Mouse (Mus musculus) heart, embryonic 16.5 days (tissue): ENCODE results near the gene Stoml1. TPM values are rescaled to one million over a fixed set of nuclear protein-coding genes. Genes with fewer than 3 reads are reported as not detected.

Experiments
- ATAC-seq: fragments of 200-750 bp; cut with Nextera tagmentation; replicated peaks from 2 replicates; pipeline ENCODE4 v1.8.0; 2017; ENCODE audit warnings: moderate number of reproducible peaks; ENCODE audit not compliant: insufficient read depth, low FRiP score; ENCODE audit errors: extremely low read depth
- H3K27ac ChIP-seq: fragments of 300-500 bp; sonication (generic); 2 replicates; pipeline ENCODE4 v1.5.1; 2014; ENCODE audit warnings: mild to moderate bottlenecking, low read length, control low read depth, moderate library complexity
- H3K27me3 ChIP-seq: fragments of 300-500 bp; sonication (generic); 2 replicates; pipeline ENCODE4 v1.6.1; 2014; ENCODE audit warnings: low read length, mixed read lengths; ENCODE audit not compliant: control insufficient read depth, insufficient read depth
- H3K36me3 ChIP-seq: fragments of 300-500 bp; sonication (generic); 2 replicates; pipeline ENCODE4 v1.6.1; 2014; ENCODE audit not compliant: control insufficient read depth, insufficient read depth
- H3K4me1 ChIP-seq: fragments of 300-500 bp; sonication (generic); 2 replicates; pipeline ENCODE4 v1.6.1; 2014; ENCODE audit warnings: low read length, mixed read lengths; ENCODE audit not compliant: control insufficient read depth, insufficient read depth
- H3K4me2 ChIP-seq: fragments of 300-500 bp; sonication (generic); 2 replicates; pipeline ENCODE4 v1.6.1; 2014; ENCODE audit warnings: low read depth, mild to moderate bottlenecking, control low read depth, low read length
- H3K4me3 ChIP-seq: fragments of 300-500 bp; sonication (generic); 2 replicates; pipeline ENCODE4 v1.5.1; 2014; ENCODE audit warnings: mild to moderate bottlenecking, control low read depth, low read length
- H3K9ac ChIP-seq: fragments of 300-500 bp; sonication (generic); 2 replicates; pipeline ENCODE4 v1.6.1; 2014; ENCODE audit warnings: low read length, control low read depth
- H3K9me3 ChIP-seq: fragments of 300-500 bp; sonication (generic); replicated peaks from 2 replicates; pipeline ENCODE4 v1.6.1; 2016; ENCODE audit warnings: low read length; ENCODE audit not compliant: control insufficient read depth
- WGBS: fragments of 180-500 bp; shearing (Covaris S2); extraction: QIAGEN DNeasy Blood & Tissue Kit; methylation state at CpG from one replicate; pipeline ENCODE4 v1.1.7; 2014; 5-methylcytosine and 5-hydroxymethylcytosine counted together
- polyA plus RNA-seq: library from polyadenylated mRNA; unstranded; fragments of >200 nt; fragmentation: Nextera tagmentation; extraction: Ambion mirVana; gene quantifications from 2 replicates; pipeline ENCODE4 v1.2.1, GENCODE M21; 2015

Stoml1 gene
- polyA plus RNA-seq, 1 experiment from 2014 or later: 28.2 TPM

GRCm38 (mm10) chr9:58283431-58283830 is 30.5 kb downstream of the Stoml1 start:
- Histone ChIP-seq H3K27me3 (no peaks in the 10 kb centered on the region), H3K4me2 (no peak overlapping the region), H3K36me3 (no peaks in the 10 kb centered on the region), H3K27ac (no peak overlapping the region; the same call in 1 of the 2 replicates), H3K9ac (no peak overlapping the region), H3K9me3 (no peaks in the 10 kb centered on the region), H3K4me3 (no peak overlapping the region), H3K4me1 (peaks cover 7% of the 10 kb centered on the region; the same call in 1 of the 2 replicates)
- ATAC-seq: no peak
- 48% methylated on average over 7 of the region's 7 CpGs for WGBS

DNA sequence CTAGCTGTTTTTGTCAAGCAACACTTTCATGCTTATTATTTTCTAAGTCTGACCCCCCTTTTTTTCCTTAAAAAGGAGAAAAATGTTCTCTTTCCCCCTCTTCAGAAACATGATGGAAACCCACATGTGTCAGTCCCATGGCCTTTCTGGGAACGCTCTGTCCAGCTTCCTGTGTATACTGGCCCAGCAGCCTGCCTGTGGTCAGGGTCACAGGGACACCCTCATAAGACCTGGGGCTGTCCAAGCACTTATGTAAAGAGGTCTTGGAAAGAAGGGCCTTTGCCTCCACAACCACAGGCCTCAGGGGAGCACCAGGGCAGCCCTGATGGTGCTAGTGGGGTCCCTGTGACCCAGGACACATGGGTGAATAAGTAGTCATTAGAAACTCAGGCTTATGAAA is 36.1 kb downstream of the Stoml1 start:
- Histone ChIP-seq H3K27me3 (no peaks in the 10 kb centered on the region), H3K36me3 (no peaks in the 10 kb centered on the region), H3K4me1 (no peaks in the 10 kb centered on the region), H3K9me3 (no peaks in the 10 kb centered on the region), H3K4me3 (no peak overlapping the region), H3K9ac (no peak overlapping the region), H3K4me2 (no peak overlapping the region), H3K27ac (no peak overlapping the region)
- no peak for ATAC-seq
- 68% methylated on average over 1 of the region's 1 CpGs for WGBS

DNA sequence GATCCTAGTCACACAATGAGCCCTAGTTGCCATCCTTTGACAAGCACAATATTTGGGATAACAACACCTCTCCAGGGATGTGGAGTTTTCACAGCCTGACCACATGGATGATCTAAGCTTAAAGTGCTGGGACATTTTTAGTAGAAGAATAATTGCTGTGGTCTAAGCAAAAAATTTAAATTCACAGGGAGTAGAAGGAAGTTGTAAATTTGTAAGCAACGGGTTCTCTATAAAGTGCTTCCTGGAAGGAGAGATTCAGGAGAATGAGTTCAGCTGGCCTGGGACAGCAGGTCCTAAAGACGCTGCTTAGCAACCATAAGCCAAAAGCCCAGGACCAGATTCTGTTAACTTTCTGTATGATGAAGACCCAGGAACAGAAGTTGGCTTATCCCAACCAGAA is 36.9 kb downstream of the Stoml1 start:
- H3K9ac ChIP-seq: no peak overlapping the region
- H3K4me3 ChIP-seq: no peak overlapping the region
- no peaks in the 10 kb centered on the region for H3K36me3 ChIP-seq
- H3K9me3 ChIP-seq: no peaks in the 10 kb centered on the region
- WGBS: 86% methylated on average over 2 of the region's 2 CpGs
- H3K4me1 ChIP-seq: no peaks in the 10 kb centered on the region
- H3K27me3 ChIP-seq: no peaks in the 10 kb centered on the region
- no peak for ATAC-seq
- H3K4me2 ChIP-seq: no peak overlapping the region
- H3K27ac ChIP-seq: no peak overlapping the region

DNA sequence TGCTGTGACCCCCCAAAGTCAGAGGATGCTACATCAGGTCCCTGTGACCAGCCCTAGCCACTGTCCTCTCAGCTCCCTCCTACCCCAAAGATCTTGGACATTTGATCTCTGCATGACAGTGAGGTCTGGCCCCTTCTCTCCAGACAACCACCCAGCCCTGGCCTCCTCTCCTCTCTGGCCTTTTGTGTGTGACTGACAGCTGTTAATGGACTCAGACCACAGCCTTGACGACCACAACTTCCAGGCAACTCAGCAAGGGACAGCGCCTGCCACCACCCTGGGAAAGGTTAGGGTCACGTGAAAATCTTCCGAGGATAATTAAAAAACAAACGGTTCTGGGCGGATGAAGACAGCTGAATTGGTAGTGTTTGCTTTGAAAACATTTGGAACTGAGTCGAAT is 41.6 kb downstream of the Stoml1 start:
- no peak overlapping the region for H3K4me3 ChIP-seq
- WGBS: 65% methylated on average over 7 of the region's 7 CpGs
- H3K27me3 ChIP-seq: no peaks in the 10 kb centered on the region
- ATAC-seq: no peak
- no peaks in the 10 kb centered on the region for H3K9me3 ChIP-seq
- H3K4me2 ChIP-seq: no peak overlapping the region
- no peaks in the 10 kb centered on the region for H3K36me3 ChIP-seq
- peaks cover 22% of the 10 kb centered on the region for H3K4me1 ChIP-seq
- no peak overlapping the region for H3K27ac ChIP-seq
- no peak overlapping the region for H3K9ac ChIP-seq

DNA sequence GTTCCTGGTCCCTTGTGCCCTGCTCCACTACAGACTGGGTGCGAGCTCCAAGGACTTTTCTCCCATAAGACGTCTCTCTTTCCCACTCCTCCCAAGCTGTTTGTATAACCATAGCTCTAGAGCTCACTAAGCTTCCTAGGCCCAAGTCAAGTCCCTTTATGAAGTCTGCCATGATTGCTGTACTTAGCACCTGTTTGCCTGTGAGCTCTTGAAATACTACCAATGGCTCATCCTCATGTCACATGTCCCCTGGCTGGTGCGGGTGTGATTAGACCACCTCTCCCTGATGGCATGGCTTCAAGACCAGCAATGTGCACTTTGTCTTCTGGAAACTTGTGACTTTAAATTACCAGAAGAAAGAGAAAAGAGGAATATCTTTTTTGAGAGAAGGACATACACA is 42.4 kb downstream of the Stoml1 start:
- H3K9me3 ChIP-seq: no peaks in the 10 kb centered on the region
- H3K4me1 ChIP-seq: peaks cover 29% of the 10 kb centered on the region
- no peak overlapping the region for H3K4me3 ChIP-seq
- peak overlapping the region; percentile 38; the same call in 1 of the 2 replicates for H3K9ac ChIP-seq
- no peak for ATAC-seq
- no peaks in the 10 kb centered on the region for H3K36me3 ChIP-seq
- H3K4me2 ChIP-seq: no peak overlapping the region
- H3K27ac ChIP-seq: peak overlapping the region; percentile 64
- H3K27me3 ChIP-seq: no peaks in the 10 kb centered on the region
- WGBS: 81% methylated on average over 3 of the region's 3 CpGs

DNA sequence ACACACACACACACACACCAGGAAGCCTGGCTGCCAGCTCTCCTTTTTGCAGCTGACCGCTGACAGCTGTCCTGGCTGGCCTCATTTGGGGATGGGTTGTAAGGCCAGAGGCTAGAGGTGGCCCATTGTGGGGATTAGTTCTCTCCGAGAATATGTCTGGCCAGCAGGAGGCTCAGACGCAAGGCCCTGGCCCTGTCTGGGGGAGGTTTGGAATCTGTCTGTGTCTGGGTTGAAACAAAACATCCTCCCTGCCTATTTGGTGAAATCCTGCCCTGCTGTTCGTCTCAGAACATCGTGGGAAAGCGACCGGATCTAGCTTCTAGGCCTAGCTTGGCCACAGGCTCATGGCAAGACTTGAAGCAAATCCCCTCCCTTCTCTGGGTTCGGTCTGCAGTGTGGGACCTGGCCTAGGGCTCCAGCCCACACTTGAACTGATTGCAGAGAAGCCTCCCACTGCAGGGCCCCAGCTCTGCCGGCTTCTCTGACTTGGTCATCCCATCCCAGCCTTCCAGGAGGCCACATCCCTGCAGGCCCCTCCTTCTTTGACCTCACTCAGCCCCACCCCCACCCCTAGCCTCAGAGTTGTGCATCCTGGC is 42.9 kb downstream of the Stoml1 start:
- no peak overlapping the region for H3K4me3 ChIP-seq
- peak overlapping the region; percentile 38; the same call in 1 of the 2 replicates for H3K9ac ChIP-seq
- no peaks in the 10 kb centered on the region for H3K36me3 ChIP-seq
- H3K27me3 ChIP-seq: no peaks in the 10 kb centered on the region
- H3K4me2 ChIP-seq: no peak overlapping the region
- H3K4me1 ChIP-seq: peaks cover 29% of the 10 kb centered on the region
- WGBS: 28% methylated on average over 9 of the region's 9 CpGs
- peak overlapping the region; percentile 64 for H3K27ac ChIP-seq
- ATAC-seq: peak; percentile 68
- H3K9me3 ChIP-seq: no peaks in the 10 kb centered on the region

DNA sequence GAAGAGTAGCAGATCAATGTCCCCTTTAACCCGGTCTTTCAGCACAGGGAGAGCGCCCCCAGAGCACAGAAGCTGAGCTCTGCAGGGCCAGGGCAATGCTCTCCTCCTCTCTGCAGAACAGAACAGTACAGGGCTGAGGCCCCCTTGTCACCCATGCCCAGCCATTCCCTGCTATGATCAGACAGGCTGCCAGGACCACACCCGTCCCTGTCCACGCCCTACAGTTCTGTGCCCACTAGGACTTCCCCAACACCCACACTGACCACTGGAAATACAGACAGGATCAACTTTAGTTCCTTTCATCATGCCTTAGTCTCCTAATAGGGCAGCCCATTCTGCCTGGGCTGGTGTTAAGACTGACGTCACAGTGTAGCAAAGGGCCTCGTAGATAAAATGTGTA is 44.1 kb downstream of the Stoml1 start:
- no peak for ATAC-seq
- Histone ChIP-seq H3K4me2 (no peak overlapping the region), H3K4me1 (peaks cover 29% of the 10 kb centered on the region), H3K9ac (no peak overlapping the region), H3K9me3 (no peaks in the 10 kb centered on the region), H3K36me3 (no peaks in the 10 kb centered on the region), H3K4me3 (no peak overlapping the region), H3K27ac (no peak overlapping the region), H3K27me3 (no peaks in the 10 kb centered on the region)
- WGBS: 61% methylated on average over 6 of the region's 6 CpGs

DNA sequence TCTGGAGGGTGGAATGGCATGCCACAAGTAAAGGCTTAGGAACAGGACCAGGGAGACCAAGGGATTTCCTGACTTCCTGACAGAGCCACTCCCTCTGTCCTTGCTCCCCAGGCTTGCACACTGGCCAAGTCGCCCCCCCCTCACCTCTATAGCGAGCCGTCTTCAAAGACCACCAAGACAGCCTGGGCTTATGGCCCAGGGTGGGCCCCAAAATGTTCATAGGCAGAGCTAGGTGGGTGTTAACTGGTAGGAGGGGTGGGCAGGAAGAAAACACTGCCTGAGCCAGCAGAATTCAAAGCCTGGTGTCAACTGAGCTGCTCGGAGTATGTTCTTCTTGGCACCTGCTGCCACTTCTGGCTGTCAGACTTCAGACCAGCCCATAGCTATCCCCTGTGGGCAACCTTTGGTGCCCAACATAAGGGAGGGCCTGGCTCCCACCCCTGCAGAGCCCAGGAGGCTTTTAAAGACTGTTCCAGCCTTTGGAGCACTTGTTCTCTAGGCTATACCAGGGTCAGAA is 45.1 kb downstream of the Stoml1 start:
- 50% methylated on average over 4 of the region's 4 CpGs for WGBS
- peaks cover 29% of the 10 kb centered on the region for H3K4me1 ChIP-seq

DNA sequence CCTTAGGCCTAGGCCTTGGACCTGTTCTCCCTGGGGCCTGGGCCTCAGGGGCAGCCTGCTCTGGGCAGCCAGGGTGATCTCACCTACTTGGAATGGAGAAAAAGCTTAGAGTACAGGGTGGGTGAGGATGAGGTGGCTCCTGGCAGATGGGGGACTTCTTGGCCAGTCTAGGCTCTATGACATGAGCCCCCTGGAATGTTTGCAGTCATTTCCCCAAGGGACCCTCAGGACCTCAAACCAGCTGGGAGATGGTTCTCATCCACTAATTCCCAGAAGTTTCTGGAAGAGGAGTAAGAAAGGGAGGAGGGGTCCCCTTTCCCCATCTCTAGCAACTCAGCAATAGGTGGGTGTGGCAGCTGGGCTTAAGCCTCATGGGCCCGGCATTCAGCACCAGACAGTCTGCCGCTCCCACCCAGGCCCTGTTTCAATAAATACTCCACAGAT is 46.4 kb downstream of the Stoml1 start:
- no peak overlapping the region for H3K4me3 ChIP-seq
- H3K4me2 ChIP-seq: no peak overlapping the region
- no peak for ATAC-seq
- H3K9me3 ChIP-seq: no peaks in the 10 kb centered on the region
- H3K9ac ChIP-seq: no peak overlapping the region
- peak overlapping the region; percentile 53 for H3K27ac ChIP-seq
- H3K36me3 ChIP-seq: no peaks in the 10 kb centered on the region
- 43% methylated on average over 2 of the region's 2 CpGs for WGBS
- H3K4me1 ChIP-seq: peaks cover 36% of the 10 kb centered on the region
- H3K27me3 ChIP-seq: no peaks in the 10 kb centered on the region

More for the DNA sequence above, 45.1 kb downstream of the Stoml1 start:
- peak overlapping the region; percentile 29; the same call in 1 of the 2 replicates for H3K27ac ChIP-seq
- no peaks in the 10 kb centered on the region for H3K36me3 ChIP-seq
- H3K9me3 ChIP-seq: no peaks in the 10 kb centered on the region
- ATAC-seq: no peak
- no peak overlapping the region for H3K9ac ChIP-seq
- H3K4me2 ChIP-seq: no peak overlapping the region
- H3K4me3 ChIP-seq: no peak overlapping the region
- H3K27me3 ChIP-seq: no peaks in the 10 kb centered on the region
